Mouse (Mus musculus): ENCODE measurements around the gene Slc22a12.

The Slc22a12 gene

GRCm38 (mm10) chr19:6542367-6543034, at the start of gene Slc22a12:
Gene Slc22a12, minus strand, starts transcription at chr19:6543032.
- DNase-seq: no peak

- no peak for DNase-seq
Measured at GRCm38 (mm10) chr19:6572001-6572400, 29.2 kb upstream of the Slc22a12 start.

- no peak for DNase-seq
Measured at GRCm38 (mm10) chr19:6571476-6571875, 28.6 kb upstream of the Slc22a12 start.

GRCm38 (mm10) chr19:6569561-6569960, 26.7 kb upstream of the Slc22a12 start:
- DNase-seq: no peak

- DNase-seq: no peak
Measured at GRCm38 (mm10) chr19:6569021-6569420, 26.2 kb upstream of the Slc22a12 start.

- no peak for DNase-seq
Measured at GRCm38 (mm10) chr19:6566450-6566849, 23.6 kb upstream of the Slc22a12 start.

GRCm38 (mm10) chr19:6565136-6565535, 22.3 kb upstream of the Slc22a12 start:
- DNase-seq: no peak

GRCm38 (mm10) chr19:6560246-6560815, 17.5 kb upstream of the Slc22a12 start:
- DNase-seq: no peak

GRCm38 (mm10) chr19:6559576-6559975, 16.7 kb upstream of the Slc22a12 start:
- DNase-seq: no peak

- DNase-seq: peak; percentile 2
Measured at GRCm38 (mm10) chr19:6553819-6554582, 11.2 kb upstream of the Slc22a12 start.

- no peak for DNase-seq
Measured at GRCm38 (mm10) chr19:6553174-6553573, 10.3 kb upstream of the Slc22a12 start.

GRCm38 (mm10) chr19:6552302-6553028, 9.6 kb upstream of the Slc22a12 start:
- peak; percentile 59 for DNase-seq

- DNase-seq: no peak
Measured at GRCm38 (mm10) chr19:6551215-6551614, 8.4 kb upstream of the Slc22a12 start.

- peak; percentile 66 for DNase-seq
Measured at GRCm38 (mm10) chr19:6549566-6549965, 6.7 kb upstream of the Slc22a12 start.

GRCm38 (mm10) chr19:6548431-6549410, 5.9 kb upstream of the Slc22a12 start:
- DNase-seq: peak; percentile 48

- peak; percentile 2 for DNase-seq
Measured at GRCm38 (mm10) chr19:6547801-6548200, 5.0 kb upstream of the Slc22a12 start.

GRCm38 (mm10) chr19:6546096-6546495, 3.3 kb upstream of the Slc22a12 start:
- DNase-seq: no peak

- DNase-seq: no peak
Measured at GRCm38 (mm10) chr19:6545481-6545880, 2.6 kb upstream of the Slc22a12 start.

GRCm38 (mm10) chr19:6544712-6545111, 1.9 kb upstream of the Slc22a12 start:
- no peak for DNase-seq

- no peak for DNase-seq
Measured at GRCm38 (mm10) chr19:6543518-6543917, 686 bp upstream of the Slc22a12 start.

GRCm38 (mm10) chr19:6543035-6543383, 177 bp upstream of the Slc22a12 start:
- DNase-seq: no peak

- DNase-seq: no peak
Measured at GRCm38 (mm10) chr19:6541521-6541920, 1.3 kb downstream of the Slc22a12 start.
